Mouse (Mus musculus) gastrocnemius, postnatal 10 days (tissue): ENCODE data around the gene Mta3. TPM values are rescaled to one million over a fixed set of nuclear protein-coding genes. Genes with fewer than 3 reads are reported as not detected.
A peak's percentile ranks its signal among the peaks of the same experiment; 100 is the strongest.

Source experiments
- DNase-seq: peaks from one replicate; pipeline ENCODE4 v3.0.0; 2021; ENCODE audit warnings: mixed read lengths
- long read RNA-seq, 2 experiments: library from polyadenylated mRNA; stranded (forward); transcript quantifications; one replicate each; pipeline ENCODE4 v2.0.0; 2021
- total RNA-seq, 2 experiments: library from RNA; stranded (reverse); gene quantifications; 2 replicates each; pipeline ENCODE4 v1.2.3; 2021

The Mta3 gene
- total RNA-seq: 10 to 100 TPM; 13.5 to 17.0 TPM
- long read RNA-seq, experiment 1, partial matches to known transcripts: 1 of 22 reads
- long read RNA-seq, experiment 1, other reads (novel, unspliced or antisense): 19 of 22 reads
- long read RNA-seq, experiment 2, transcript Mta3-203 (14 exons, 1,723 nt): major isoform, 6 of 19 reads
- long read RNA-seq, experiment 2, partial matches to known transcripts: 1 of 19 reads
- long read RNA-seq, experiment 2, other reads (novel, unspliced or antisense): 11 of 19 reads

DNA sequence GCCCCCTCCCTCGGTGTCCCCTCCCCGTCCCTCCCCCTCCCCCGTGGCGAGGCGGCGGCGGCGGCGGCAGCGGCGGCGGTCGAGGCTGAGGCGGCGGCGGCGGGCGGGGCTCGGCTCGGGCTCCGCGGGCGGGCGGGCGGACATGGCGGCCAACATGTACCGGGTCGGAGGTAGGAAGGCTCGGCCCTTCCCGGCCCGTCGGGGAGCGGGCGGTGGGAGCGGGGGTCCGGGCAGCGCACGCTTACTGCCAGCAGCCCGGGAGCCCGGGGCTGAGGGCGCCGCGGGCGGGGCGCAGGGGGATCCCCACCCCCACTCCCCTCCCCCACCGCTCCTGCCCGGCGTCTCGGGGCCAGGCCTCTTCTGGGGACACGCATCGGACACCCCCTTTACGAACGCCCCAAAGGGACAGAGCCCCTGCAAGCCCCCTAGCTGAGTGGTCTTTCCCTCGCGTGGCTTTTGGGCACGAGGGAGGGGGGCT is at the start of gene Mta3:
Mta3 (plus strand) TSS at position 48 of the 478 bp plus-strand sequence.
- DNase-seq: peak; percentile 73

GRCm38 (mm10) chr17:83657375-83657774 is 48.6 kb upstream of the Mta3 start:
- DNase-seq: no peak

- no peak for DNase-seq
Observed at GRCm38 (mm10) chr17:83658943-83659342, 47.0 kb upstream of the Mta3 start.

- no peak for DNase-seq
Observed at GRCm38 (mm10) chr17:83664761-83665160, 41.2 kb upstream of the Mta3 start.

DNA sequence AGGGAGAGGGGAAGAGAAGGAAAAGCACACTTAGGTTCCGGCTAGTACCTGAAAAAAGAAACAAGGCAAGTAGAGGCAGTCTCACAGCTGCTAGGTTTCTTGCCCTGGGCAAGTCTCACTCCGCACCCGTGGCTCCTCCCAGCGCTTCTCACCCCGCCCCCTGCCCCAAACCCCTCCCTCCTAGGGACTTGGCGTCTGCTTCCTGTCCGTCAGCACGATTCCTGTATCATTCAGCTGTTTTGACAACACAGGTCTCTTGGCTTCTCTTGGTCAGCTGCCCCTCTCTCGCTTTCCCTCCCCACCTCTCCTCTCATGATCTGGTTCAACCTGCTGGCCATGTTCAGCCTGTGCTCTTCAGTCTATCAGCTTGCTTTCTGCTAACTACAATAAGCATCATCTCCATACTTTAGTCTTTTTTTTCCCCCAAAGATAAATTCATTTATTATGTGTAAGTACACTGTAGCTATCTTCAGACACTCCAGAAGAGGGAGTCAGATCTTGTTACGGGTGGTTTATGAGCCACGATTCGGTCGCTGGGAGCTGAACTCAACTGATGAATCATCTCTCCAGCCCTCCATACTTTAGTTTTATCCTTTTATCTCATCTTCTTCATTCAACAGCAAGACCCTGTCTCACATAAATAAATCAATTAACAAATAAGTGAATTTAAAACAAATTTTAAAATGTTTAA is 39.2 kb upstream of the Mta3 start:
- no peak for DNase-seq

- DNase-seq: no peak
Observed at GRCm38 (mm10) chr17:83667934-83668690, 37.9 kb upstream of the Mta3 start.

GRCm38 (mm10) chr17:83672685-83673084 is 33.3 kb upstream of the Mta3 start:
- DNase-seq: no peak

GRCm38 (mm10) chr17:83677370-83677769 is 28.6 kb upstream of the Mta3 start:
- no peak for DNase-seq

DNA sequence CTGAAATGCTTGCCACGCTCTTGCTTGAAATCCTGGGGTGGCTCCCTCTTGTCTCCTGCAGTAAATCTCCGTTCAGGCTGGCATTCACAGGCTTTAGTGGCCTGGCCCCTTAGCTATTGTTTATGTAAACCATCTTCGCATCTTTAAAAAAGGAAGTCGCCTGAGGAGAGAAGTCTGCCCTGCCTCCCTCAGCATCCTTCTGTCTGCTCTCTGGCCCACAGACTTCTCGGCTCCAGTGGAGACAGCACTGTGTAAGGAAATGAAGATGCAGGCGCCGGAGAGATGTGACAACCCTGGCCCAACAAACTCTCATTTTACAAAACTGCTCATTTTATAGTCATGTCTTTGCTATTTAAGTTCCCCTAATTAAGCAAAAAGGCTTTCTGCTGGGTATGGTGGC is 24.0 kb upstream of the Mta3 start:
- DNase-seq: no peak

- no peak for DNase-seq
Observed at GRCm38 (mm10) chr17:83684475-83684874, 21.5 kb upstream of the Mta3 start.

- no peak for DNase-seq
Observed at GRCm38 (mm10) chr17:83690418-83690817, 15.5 kb upstream of the Mta3 start.

DNA sequence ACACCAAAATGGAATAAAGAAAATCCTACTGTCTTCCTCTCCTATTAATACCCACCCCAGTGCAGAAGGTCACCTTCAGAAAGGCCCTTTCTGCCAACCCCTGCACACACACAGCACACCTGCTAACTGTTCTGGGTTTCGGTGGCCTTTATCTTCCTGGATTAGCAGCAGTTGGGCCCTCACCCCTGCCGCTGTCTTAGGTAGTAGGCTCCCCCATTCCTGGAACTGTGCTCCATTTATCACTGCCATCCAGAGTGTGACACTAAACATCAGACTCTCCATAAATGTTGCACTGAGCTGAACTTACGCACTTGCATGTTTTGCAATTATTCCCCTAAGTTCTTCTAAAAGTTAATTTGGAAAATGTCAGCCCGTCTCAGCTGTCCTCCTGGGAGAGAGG is 14.6 kb upstream of the Mta3 start:
- DNase-seq: no peak

- DNase-seq: no peak
Observed at GRCm38 (mm10) chr17:83693941-83694340, 12.0 kb upstream of the Mta3 start.

DNA sequence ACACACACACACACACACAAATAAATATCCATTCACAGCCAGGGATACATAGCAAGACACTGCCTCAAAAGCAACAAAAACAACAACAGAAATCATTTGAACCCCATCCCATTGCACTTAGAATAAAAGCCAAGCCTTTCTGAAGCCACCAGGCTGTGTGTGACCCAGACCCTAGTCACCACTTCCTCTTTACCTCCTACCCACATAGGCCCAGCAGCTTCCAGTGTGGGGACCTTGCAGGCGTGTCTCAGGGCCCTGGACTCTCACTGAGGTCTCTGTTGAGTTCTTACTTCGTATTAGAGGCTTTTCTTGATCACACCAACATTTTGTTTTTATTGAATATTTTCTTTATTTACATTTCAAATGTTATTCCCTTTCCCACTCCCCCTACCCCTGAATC is 10.2 kb upstream of the Mta3 start:
- no peak for DNase-seq

DNA sequence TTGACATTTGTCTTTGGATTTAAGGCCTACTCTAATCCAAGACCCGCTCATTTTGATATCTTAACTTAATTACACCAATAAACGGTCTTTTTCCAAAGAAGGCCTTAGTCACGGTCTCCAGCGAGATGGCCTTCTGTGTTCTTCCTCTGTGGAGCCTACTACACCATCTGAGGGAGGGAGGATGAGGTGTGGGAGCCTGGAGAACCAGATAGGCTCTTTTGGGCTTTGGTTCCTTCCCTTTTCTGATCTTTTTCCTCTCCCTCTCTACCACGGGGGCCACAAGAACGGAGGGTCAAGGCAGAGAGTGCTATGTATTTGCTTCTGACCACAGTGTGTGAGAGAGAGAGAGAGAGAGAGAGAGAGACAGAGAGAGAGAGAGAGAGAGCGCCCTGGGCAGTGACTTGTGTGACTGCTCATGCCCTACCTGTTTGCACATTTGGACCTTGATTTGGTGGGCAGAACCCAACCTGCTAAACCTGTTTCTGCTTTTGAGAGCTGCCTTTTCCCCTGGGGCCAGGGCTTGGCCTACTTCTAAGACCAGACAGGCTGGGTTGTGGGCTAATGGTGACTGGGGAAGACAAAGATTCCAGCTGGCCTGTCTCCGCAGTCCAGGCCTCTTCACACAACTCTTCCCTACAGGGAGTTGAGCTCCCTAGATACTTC is 6.8 kb upstream of the Mta3 start:
- DNase-seq: no peak

DNA sequence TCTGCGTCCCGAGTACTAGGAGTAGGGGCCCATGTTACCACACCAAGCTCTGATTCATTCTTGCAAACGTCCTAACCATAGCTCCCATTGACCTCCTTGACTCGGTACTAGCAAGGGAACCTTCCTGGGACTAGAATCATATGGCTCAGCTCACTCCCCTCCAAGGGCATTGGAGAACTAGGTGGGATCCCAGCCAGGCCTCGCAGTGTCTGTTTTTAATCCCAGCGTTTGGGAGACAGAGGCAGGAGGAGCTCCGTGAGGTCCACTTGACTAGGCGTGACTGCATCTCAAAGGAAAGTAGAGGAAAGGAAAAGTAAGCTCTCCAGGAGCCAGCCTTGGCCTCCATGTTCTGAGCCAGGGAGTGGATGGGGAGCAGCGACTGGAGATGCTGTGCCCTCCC is 5.8 kb upstream of the Mta3 start:
- no peak for DNase-seq

GRCm38 (mm10) chr17:83704469-83704868 is 1.5 kb upstream of the Mta3 start:
- no peak for DNase-seq

DNA sequence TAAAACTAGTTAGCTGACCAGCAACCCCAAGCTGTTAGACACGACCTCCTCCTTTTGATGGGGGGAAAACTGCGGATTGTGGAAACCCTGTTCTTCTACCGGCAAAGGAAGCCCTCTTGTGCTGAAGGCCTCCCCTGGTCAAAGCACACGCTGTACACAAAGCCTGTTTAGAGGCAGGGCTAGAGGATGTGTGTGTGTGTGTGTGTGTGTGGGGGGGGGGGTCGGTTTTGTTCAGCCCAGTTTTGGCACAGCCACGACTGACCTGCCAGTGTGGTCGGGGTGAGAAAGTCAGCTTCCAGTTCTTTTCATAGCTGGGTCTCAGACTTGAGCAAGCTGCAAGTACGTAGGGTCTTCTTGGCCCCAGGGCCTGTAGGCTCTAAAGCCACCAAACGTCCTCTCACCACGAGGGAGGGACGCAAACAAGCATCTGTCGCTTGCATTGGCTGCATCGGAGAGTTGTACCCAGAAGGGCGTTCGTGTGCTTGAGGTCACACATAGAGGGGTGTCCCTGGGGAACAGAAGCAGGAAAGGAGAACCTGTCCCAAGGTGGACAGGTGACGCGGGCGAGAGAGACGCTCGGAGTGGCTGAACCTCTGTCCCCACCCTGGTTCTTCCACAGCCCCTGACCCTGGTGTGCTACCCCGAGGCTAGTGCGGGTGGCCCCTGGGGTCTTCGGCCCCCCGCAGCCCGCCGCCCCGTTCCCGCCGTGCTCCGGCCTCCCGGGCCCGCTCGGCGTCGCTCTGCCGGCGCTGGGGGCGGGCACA is 429 bp upstream of the Mta3 start:
- DNase-seq: peak; percentile 36

DNA sequence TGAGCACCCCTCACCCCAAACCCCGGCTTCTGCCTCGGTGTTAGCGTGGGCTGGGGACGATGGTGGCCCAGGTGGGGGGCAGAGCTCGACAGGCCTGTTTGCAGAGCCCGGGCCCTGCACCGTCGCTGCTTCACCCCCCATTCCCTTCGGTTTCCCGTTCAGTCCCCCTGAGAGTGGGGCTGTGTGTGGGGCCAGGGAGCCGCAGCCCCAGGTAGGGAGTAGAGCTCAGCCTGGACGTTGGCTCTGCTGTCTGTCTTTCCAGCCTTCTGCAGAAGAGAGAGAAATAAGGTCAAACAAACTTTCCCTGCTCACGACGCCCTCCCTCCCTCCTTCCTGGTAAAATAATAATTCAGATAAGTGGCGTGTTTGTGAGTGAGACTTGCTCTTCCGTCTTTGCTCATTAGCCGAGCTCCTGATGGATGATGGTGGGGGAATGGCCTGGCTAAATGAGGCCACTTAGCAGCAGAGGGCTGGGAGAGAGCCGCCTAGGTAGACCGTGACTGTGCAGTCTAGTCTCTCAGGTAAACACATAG is 697 bp downstream of the Mta3 start:
- peak; percentile 32 for DNase-seq

DNA sequence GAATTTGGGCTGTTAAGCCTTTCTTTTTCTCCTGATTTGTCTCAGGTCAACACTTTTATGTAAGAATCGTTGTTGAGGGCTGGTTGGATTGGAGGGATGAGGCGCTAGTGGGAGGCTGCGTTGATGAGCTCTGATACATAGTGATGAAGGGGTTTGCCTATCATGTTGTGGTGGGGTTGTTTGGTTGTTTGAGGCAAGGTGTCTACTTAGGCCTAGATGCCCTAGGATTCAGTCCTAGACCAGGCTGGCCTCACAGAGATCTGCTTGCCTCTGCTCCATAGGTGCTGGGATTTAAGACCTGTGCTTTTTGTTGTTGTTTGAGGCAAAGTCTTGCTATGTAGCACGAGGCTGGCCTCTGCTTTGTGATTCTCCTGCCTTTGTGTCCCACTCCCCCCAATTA is 1.4 kb downstream of the Mta3 start:
- no peak for DNase-seq

GRCm38 (mm10) chr17:83707846-83708245 is 1.9 kb downstream of the Mta3 start:
- DNase-seq: no peak

DNA sequence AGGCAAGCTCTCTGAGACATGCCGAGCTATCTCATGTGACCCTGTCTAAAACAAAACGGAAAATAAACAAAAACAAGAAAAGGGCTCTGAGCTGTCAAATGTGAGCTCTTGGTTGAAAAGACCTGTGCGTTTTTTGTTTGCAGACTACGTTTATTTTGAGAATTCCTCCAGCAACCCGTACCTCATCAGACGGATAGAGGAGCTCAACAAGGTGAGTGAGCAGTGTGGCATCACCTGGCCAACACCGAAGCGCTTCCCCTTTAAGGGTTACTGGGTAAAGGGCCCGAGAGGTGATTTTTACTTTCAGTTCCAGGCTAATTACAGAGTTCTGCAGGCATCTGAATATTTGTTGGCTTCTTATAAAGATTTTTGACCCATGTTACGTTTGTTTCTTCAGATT is 2.3 kb downstream of the Mta3 start:
- DNase-seq: no peak
